Mouse (Mus musculus): ENCODE results near the gene Wdr64. TPM values are rescaled to one million over a fixed set of nuclear protein-coding genes. Genes with fewer than 3 reads are reported as not detected.

Gene Wdr64
- polyA plus RNA-seq, 1 experiment from 2014 or later, result not detected

- no peaks in the 10 kb centered on the region for H3K9me3 ChIP-seq
- H3K9ac ChIP-seq, result no peak overlapping the region
- no peak overlapping the region for H3K4me2 ChIP-seq (replicated peaks)
- no peak overlapping the region for H3K27ac ChIP-seq
- no peaks in the 10 kb centered on the region for H3K36me3 ChIP-seq
- H3K4me3 ChIP-seq, result no peak overlapping the region
- H3K27me3 ChIP-seq (replicated peaks), result no peaks in the 10 kb centered on the region
- no peak for ATAC-seq (ENCODE audit: low FRiP score, low read depth)
- no peaks in the 10 kb centered on the region for H3K4me1 ChIP-seq
- WGBS, result 75% methylated on average over 2 of the region's 2 CpGs
Observed at GRCm38 (mm10) chr1:175794668-175795067, 96.3 kb downstream of the Wdr64 start.

GRCm38 (mm10) chr1:175808356-175808755, 110.0 kb downstream of the Wdr64 start:
- Histone ChIP-seq H3K4me3 (no peak overlapping the region), H3K4me1 (no peaks in the 10 kb centered on the region), H3K36me3 (no peaks in the 10 kb centered on the region), H3K9ac (no peak overlapping the region), H3K9me3 (no peaks in the 10 kb centered on the region), H3K27ac (no peak overlapping the region), H3K4me2 (replicated peaks) (no peak overlapping the region), H3K27me3 (replicated peaks) (no peaks in the 10 kb centered on the region)
- WGBS, result 74% methylated on average over 5 of the region's 5 CpGs
- ATAC-seq (ENCODE audit: low FRiP score, low read depth), result no peak

- WGBS, result 36% methylated on average over 1 of the region's 1 CpGs
- ATAC-seq (ENCODE audit: low FRiP score, low read depth), result no peak
Observed at GRCm38 (mm10) chr1:175811625-175812024, 113.2 kb downstream of the Wdr64 start.

GRCm38 (mm10) chr1:175823815-175824438, 125.5 kb downstream of the Wdr64 start:
- Histone ChIP-seq H3K27ac (no peak overlapping the region), H3K9ac (no peak overlapping the region), H3K4me2 (replicated peaks) (no peak overlapping the region), H3K9me3 (no peaks in the 10 kb centered on the region), H3K4me3 (no peak overlapping the region), H3K4me1 (no peaks in the 10 kb centered on the region), H3K27me3 (replicated peaks) (no peaks in the 10 kb centered on the region), H3K36me3 (no peaks in the 10 kb centered on the region)
- no peak for ATAC-seq (ENCODE audit: low FRiP score, low read depth)
- WGBS, result 69% methylated on average over 9 of the region's 9 CpGs

More at GRCm38 (mm10) chr1:175811625-175812024, 113.2 kb downstream of the Wdr64 start:
- Histone ChIP-seq H3K36me3 (no peaks in the 10 kb centered on the region), H3K4me2 (replicated peaks) (no peak overlapping the region), H3K4me1 (no peaks in the 10 kb centered on the region), H3K9me3 (no peaks in the 10 kb centered on the region), H3K27ac (no peak overlapping the region), H3K4me3 (no peak overlapping the region), H3K27me3 (replicated peaks) (no peaks in the 10 kb centered on the region), H3K9ac (no peak overlapping the region)

GRCm38 (mm10) chr1:175828539-175828938, 130.1 kb downstream of the Wdr64 start:
- H3K4me2 ChIP-seq (replicated peaks), result no peak overlapping the region
- no peak overlapping the region for H3K27ac ChIP-seq
- no peaks in the 10 kb centered on the region for H3K4me1 ChIP-seq
- no peak overlapping the region for H3K4me3 ChIP-seq
- ATAC-seq (ENCODE audit: low FRiP score, low read depth), result no peak
- 89% methylated on average over 7 of the region's 7 CpGs for WGBS
- no peak overlapping the region for H3K9ac ChIP-seq
- H3K27me3 ChIP-seq (replicated peaks), result no peaks in the 10 kb centered on the region
- no peaks in the 10 kb centered on the region for H3K36me3 ChIP-seq
- no peaks in the 10 kb centered on the region for H3K9me3 ChIP-seq

- ATAC-seq (ENCODE audit: low FRiP score, low read depth), result no peak
- Histone ChIP-seq H3K9me3 (no peaks in the 10 kb centered on the region), H3K4me2 (replicated peaks) (no peak overlapping the region), H3K9ac (no peak overlapping the region), H3K4me3 (no peak overlapping the region), H3K36me3 (no peaks in the 10 kb centered on the region), H3K4me1 (no peaks in the 10 kb centered on the region), H3K27me3 (replicated peaks) (no peaks in the 10 kb centered on the region), H3K27ac (no peak overlapping the region)
- whole genome bisulfite sequencing, result 87% methylated on average over 2 of the region's 2 CpGs
Observed at GRCm38 (mm10) chr1:175829220-175829619, 130.8 kb downstream of the Wdr64 start.

- H3K4me3 ChIP-seq, result no peak overlapping the region
- H3K4me2 ChIP-seq (replicated peaks), result no peak overlapping the region
- H3K36me3 ChIP-seq, result no peaks in the 10 kb centered on the region
- 0 out of 2 replicates have a peak, but pooled peaks have one; percentile 29 for ATAC-seq (ENCODE audit: low FRiP score, low read depth)
- no peak overlapping the region for H3K27ac ChIP-seq
- no peak overlapping the region for H3K9ac ChIP-seq
- no peaks in the 10 kb centered on the region for H3K4me1 ChIP-seq
- no peaks in the 10 kb centered on the region for H3K9me3 ChIP-seq
- WGBS, result 85% methylated on average over 1 of the region's 1 CpGs
- no peaks in the 10 kb centered on the region for H3K27me3 ChIP-seq (replicated peaks)
Observed at GRCm38 (mm10) chr1:175855515-175855914, 157.1 kb downstream of the Wdr64 start.

Other genes with a start within 250 kb of the Wdr64 start
- gene Rgs7, start 206.1 kb upstream of the Wdr64 start, polyA plus RNA-seq (2016; fragmentation: Nextera tagmentation; extraction: Ambion mirVana), result 14.8 and 16.9 TPM in 2 replicates
- 0.13 TPM in 1 of 2 replicates, not detected in the other for gene Kmo, start 78.2 kb upstream of the Wdr64 start, polyA plus RNA-seq (2016; fragmentation: Nextera tagmentation; extraction: Ambion mirVana)
- gene Fh1, start 73.0 kb upstream of the Wdr64 start, polyA plus RNA-seq (2016; fragmentation: Nextera tagmentation; extraction: Ambion mirVana), result 78.5 and 80.3 TPM in 2 replicates
- 7.7 and 8.0 TPM in 2 replicates for gene Opn3, start 5.8 kb upstream of the Wdr64 start, polyA plus RNA-seq (2016; fragmentation: Nextera tagmentation; extraction: Ambion mirVana)
- 4.5 and 5.4 TPM in 2 replicates for gene Chml, start 5.7 kb upstream of the Wdr64 start, polyA plus RNA-seq (2016; fragmentation: Nextera tagmentation; extraction: Ambion mirVana)
- gene Exo1, start 182.0 kb downstream of the Wdr64 start, polyA plus RNA-seq (2016; fragmentation: Nextera tagmentation; extraction: Ambion mirVana), result 47.1 and 52.4 TPM in 2 replicates
- not detected in 2 replicates for gene Gm38100, start 221.7 kb downstream of the Wdr64 start, polyA plus RNA-seq (2016; fragmentation: Nextera tagmentation; extraction: Ambion mirVana)